Mouse (Mus musculus): ENCODE measurements around the gene Rhoj. TPM values are rescaled to one million over a fixed set of nuclear protein-coding genes. Genes with fewer than 3 reads are reported as not detected.

The Rhoj gene
- not detected in 2 replicates for total RNA-seq (2023)

DNA sequence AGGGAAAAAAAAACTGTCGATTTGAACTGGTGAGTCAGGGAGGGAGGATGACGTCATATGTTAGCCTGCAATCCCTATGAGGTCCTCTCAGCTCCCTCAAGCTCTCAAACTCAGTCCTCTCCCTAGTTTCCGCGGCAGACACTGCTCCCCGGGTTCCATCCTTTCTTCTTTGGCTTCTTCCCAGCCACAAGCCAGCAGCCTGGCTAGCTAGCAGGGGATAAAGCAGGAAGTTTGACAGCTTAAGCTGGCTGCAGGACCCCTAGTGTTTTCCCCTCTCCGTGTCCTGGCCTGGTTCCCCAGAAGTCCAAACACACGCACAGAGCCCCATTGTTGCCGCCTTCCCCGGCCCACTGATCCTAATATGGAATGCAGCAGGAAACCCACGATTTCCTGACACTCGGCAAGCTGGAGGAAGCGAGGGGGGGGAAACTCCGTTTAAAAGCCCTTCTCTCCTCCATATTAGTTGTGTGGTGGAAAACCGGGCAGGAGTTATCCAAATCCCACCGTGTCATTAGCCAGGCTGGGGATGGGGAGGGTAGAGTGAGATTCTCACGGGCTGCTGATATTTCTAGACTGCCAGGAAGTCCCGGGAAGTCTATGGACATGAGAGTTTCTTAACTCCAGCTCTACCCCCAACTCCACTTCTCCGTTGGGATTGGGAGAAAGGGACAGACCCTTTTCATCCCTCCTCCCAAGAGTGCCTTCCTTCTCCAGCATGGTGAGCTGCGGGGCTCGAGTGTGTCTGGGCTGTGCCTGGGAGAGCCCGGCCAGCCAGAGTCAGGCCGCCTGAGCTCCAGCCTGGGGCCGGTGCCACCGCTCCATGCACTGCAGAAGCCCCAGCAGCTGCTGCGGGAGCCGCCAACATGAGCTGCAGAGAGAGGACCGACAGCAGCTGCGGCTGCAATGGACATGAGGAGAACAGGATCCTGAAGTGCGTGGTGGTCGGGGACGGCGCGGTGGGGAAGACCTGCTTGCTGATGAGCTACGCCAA, at the start of gene Rhoj:
Gene Rhoj (plus strand): TSS at position 362 of the 991 bp plus-strand sequence.

DNA sequence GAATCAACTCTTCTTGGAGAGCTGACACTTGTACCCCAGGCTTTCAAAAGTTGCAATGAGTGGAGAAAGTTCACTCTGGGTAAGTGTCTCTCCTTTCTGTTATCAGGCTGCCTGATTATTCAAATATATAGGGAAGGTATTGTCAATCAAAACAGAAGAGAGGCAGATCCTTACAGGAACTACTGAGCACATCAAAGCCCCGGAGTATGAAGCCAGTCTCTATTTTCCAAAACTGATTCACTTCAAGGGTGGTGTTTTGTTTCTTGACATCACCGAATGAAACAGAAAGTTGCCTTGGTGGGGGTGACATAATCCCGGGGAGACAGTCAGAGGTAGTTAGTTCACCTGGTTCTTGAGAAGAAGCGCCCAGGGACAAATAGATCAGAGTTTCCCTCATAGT, 108.6 kb downstream of the Rhoj start, which contains the start of gene Gphb5:
Gene Gphb5 (minus strand): TSS at position 101 of the 400 bp plus-strand sequence.

Other genes starting within 250 kb of the Rhoj start
- gene Kcnh5, start 131.0 kb upstream of the Rhoj start, total RNA-seq (2023), result not detected in 2 replicates
- not detected in 2 replicates for gene Gphb5, start 108.5 kb downstream of the Rhoj start, total RNA-seq (2023)